Comparison of ENCODE assay signal across 8 mouse cellular contexts in the genomic region with DNA sequence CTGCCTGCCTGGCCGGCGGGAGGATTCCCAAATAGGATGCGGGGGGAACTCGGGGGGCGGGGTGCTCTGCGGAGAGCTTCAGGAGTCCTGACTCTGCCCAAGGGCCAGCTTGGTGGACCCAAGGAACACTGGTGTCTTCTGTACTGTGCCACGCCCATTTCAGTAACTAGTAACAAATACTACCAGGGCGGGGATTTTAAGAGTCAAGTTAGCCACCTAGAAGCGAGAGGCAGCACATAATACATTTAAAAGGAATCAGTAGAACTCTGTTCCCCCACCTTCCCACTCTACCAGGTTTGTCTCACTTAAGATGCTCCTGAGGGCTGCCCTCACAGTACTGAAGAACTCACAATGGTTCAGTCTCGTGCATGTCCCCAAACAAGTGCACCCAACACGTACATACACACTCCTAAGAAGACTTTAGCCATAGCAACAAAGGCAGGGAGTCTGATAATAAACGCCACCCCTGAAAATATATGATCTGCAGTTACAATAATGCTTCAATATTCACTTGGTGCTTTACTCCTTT.
DNase-seq lines count a peak whose midpoint lies in the region; ATAC-seq and TF ChIP-seq lines count a peak whose summit lies in the region.

No protein-coding gene starts in this region.

- H3K4me2 ChIP-seq in heart, embryonic 14.5 days (ENCODE audit: low read length) = peak overlapping the region; percentile 75
- peak overlapping the region; percentile 81 for H3K4me2 ChIP-seq in heart, embryonic 16.5 days (ENCODE audit: low read depth, low read length)
- peak overlapping the region; percentile 75 for H3K4me2 ChIP-seq in liver, embryonic 15.5 days

- DNase-seq in heart, postnatal 10 days = no peak
- no peak for DNase-seq in ovary, postnatal 10 days (ENCODE audit: low spot score)
- no peak for DNase-seq in adrenal gland, adult (ENCODE audit: inconsistent age in 2 of 2, low spot score in 1 of 2)
- DNase-seq in layer of hippocampus, postnatal 25 days (ENCODE audit: extremely low spot score in 1 of 2, low spot score in 1 of 2) = no peak

- no peak for ATAC-seq in heart, embryonic 14.5 days (ENCODE audit: insufficient number of reproducible peaks, insufficient read depth, low FRiP score, low read depth)
- no peak for ATAC-seq in heart, embryonic 16.5 days (replicated peaks; ENCODE audit: extremely low read depth, insufficient read depth, low FRiP score)
- peak; percentile 45; the same call in 1 of the 2 replicates for ATAC-seq in liver, embryonic 15.5 days (ENCODE audit: insufficient read depth)

- WGBS in heart, embryonic 14.5 days = 18% methylated on average over 12 of the region's 12 CpGs
- WGBS in heart, embryonic 16.5 days = 19% methylated on average over 10 of the region's 12 CpGs
- WGBS in liver, embryonic 15.5 days (ENCODE audit: insufficient replicate concordance) = 14% methylated on average over 12 of the region's 12 CpGs

- no peak for TF ChIP-seq CTCF in bone marrow macrophage, adult 2 months (IDR thresholded peaks at IDR 0.05; ENCODE audit: low read depth, low read length)

- H3K27me3 ChIP-seq in heart, embryonic 14.5 days (ENCODE audit: control insufficient read depth, insufficient read depth, low read length) = no peaks in the 10 kb centered on the region
- no peaks in the 10 kb centered on the region for H3K27me3 ChIP-seq in heart, embryonic 16.5 days (ENCODE audit: control insufficient read depth, insufficient read depth, low read length)
- no peaks in the 10 kb centered on the region for H3K27me3 ChIP-seq in liver, embryonic 15.5 days

- intact Hi-C loops in heart, postnatal 10 days (cut with DNase I) = no loop called here

- H3K9me3 ChIP-seq in heart, embryonic 14.5 days (ENCODE audit: control insufficient read depth, low read length) = no peaks in the 10 kb centered on the region
- H3K9me3 ChIP-seq in heart, embryonic 16.5 days (replicated peaks; ENCODE audit: control insufficient read depth, low read length) = no peaks in the 10 kb centered on the region
- H3K9me3 ChIP-seq in liver, embryonic 15.5 days (replicated peaks) = no peaks in the 10 kb centered on the region

- TF ChIP-seq POLR2A in bone marrow macrophage, adult 2 months (IDR thresholded peaks at IDR 0.05; ENCODE audit: borderline replicate concordance, low read depth, low read length) = no peak

- H3K4me1 ChIP-seq in heart, embryonic 14.5 days (ENCODE audit: control insufficient read depth in 2 of 2, insufficient read depth in 2 of 2, low read length in 2 of 2) = no peaks in the 10 kb centered on the region
- H3K4me1 ChIP-seq in bone marrow macrophage, adult 2 months (ENCODE audit: control insufficient read depth, insufficient read depth, low read length) = no peaks in the 10 kb centered on the region
- H3K4me1 ChIP-seq in heart, embryonic 16.5 days (ENCODE audit: control insufficient read depth, insufficient read depth, low read length) = no peaks in the 10 kb centered on the region
- H3K4me1 ChIP-seq in liver, embryonic 15.5 days (replicated peaks) = no peaks in the 10 kb centered on the region

- H3K9ac ChIP-seq in heart, embryonic 14.5 days (ENCODE audit: low read length) = peak overlapping the region; percentile 10; the same call in 1 of the 2 replicates
- H3K9ac ChIP-seq in heart, embryonic 16.5 days (ENCODE audit: low read length) = peak overlapping the region; percentile 58; the same call in 1 of the 2 replicates
- H3K9ac ChIP-seq in liver, embryonic 15.5 days = no peak overlapping the region

- peak overlapping the region; percentile 48 to 58 for H3K4me3 ChIP-seq in heart, embryonic 14.5 days (ENCODE audit: control insufficient read depth in 1 of 2, insufficient read depth in 1 of 2, low read depth in 1 of 2, low read length in 2 of 2)
- peak overlapping the region; percentile 14; the same call in 1 of the 2 replicates for H3K4me3 ChIP-seq in bone marrow macrophage, adult 2 months (ENCODE audit: insufficient read depth, low read length)
- peak overlapping the region; percentile 71 for H3K4me3 ChIP-seq in heart, embryonic 16.5 days (ENCODE audit: low read length)
- H3K4me3 ChIP-seq in liver, embryonic 15.5 days (replicated peaks) = peak overlapping the region; percentile 62

- H3K36me3 ChIP-seq in heart, embryonic 14.5 days (ENCODE audit: control insufficient read depth, insufficient read depth, low read length) = no peaks in the 10 kb centered on the region
- no peaks in the 10 kb centered on the region for H3K36me3 ChIP-seq in heart, embryonic 16.5 days (ENCODE audit: control insufficient read depth, insufficient read depth)
- H3K36me3 ChIP-seq in liver, embryonic 15.5 days (replicated peaks) = no peaks in the 10 kb centered on the region

- H3K27ac ChIP-seq in heart, embryonic 14.5 days (replicated peaks in 1 of 2; ENCODE audit: control insufficient read depth in 1 of 2, insufficient read depth in 1 of 2, low read depth in 2 of 2, low read length in 2 of 2) = no peak overlapping the region
- no peak overlapping the region for H3K27ac ChIP-seq in bone marrow macrophage, adult 2 months (ENCODE audit: insufficient read depth, low read depth, low read length)
- H3K27ac ChIP-seq in heart, embryonic 16.5 days (ENCODE audit: low read length) = no peak overlapping the region
- H3K27ac ChIP-seq in liver, embryonic 15.5 days (replicated peaks) = no peak overlapping the region

Comparison
In these comparisons a context has a peak if more than half of its experiments do, and no peak if none do; other contexts are left out.
1. H3K4me3 ChIP-seq: peak in every context shown above with its lines; median percentile 71 in heart, embryonic 16.5 days; 62 in liver, embryonic 15.5 days; 53 in heart, embryonic 14.5 days; 14 in bone marrow macrophage, adult 2 months.